Mouse (Mus musculus): ENCODE measurements at regions not wholly inside any gene's neighbourhood (a gene's known extent, or its start where the extent isn't known, plus 50 kb on each side); places are given as distances from the start of the nearest gene placed in this dataset.

- Histone ChIP-seq H3K4me1 (ENCODE audit: control insufficient read depth in 1 of 2, insufficient read depth in 2 of 2) (no peaks in the 10 kb centered on the region), H3K4me2 (ENCODE audit: insufficient read depth, low read depth, poor library complexity, severe bottlenecking) (no peak overlapping the region), H3K9ac (ENCODE audit: insufficient read depth, low read depth) (no peak overlapping the region), H3K36me3 (replicated peaks in 1 of 2; ENCODE audit: control insufficient read depth in 1 of 2, insufficient read depth in 1 of 2, low read length in 1 of 2) (no peaks in the 10 kb centered on the region), H3K27ac (ENCODE audit: insufficient read depth, low read depth) (no peak overlapping the region), H3K9me3 (replicated peaks; ENCODE audit: low read length) (peaks cover 30% of the 10 kb centered on the region), H3K27me3 (replicated peaks) (no peaks in the 10 kb centered on the region), H3K79me2 (replicated peaks; ENCODE audit: control insufficient read depth, extremely low read depth, insufficient read depth, poor library complexity, severe bottlenecking) (no peaks in the 10 kb centered on the region), H3K4me3 (replicated peaks in 1 of 3; ENCODE audit: low read depth in 2 of 3, low read length in 2 of 3, poor library complexity in 1 of 3) (no peak overlapping the region)
- dilution Hi-C loops (cut with MboI; ENCODE audit: extremely low pct_ligation_motif_present, extremely low pct_unique_long_range_greater_than_20kb, low sequenced_read_pairs): no loop called here
- TF ChIP-seq GABPA (IDR thresholded peaks at IDR 0.05; ENCODE audit: insufficient replicate concordance, low read depth, low read length) (no peak), TBP (conservative IDR thresholded peaks at IDR 0.05; ENCODE audit: low read depth, low read length) (no peak), RAD21 (IDR thresholded peaks at IDR 0.05; ENCODE audit: low read depth, low read length) (no peak), NRF1 (IDR thresholded peaks at IDR 0.05; ENCODE audit: low read depth, low read length) (no peak), TCF12 (IDR thresholded peaks at IDR 0.05; ENCODE audit: low read depth, low read length) (no peak), POLR2AphosphoS2 (IDR thresholded peaks at IDR 0.05; ENCODE audit: low read depth, low read length) (no peak), IRF4 (IDR thresholded peaks at IDR 0.05; ENCODE audit: low read depth, low read length) (no peak), SIN3A (IDR thresholded peaks at IDR 0.05; ENCODE audit: low read length) (no peak), POLR2A (IDR thresholded peaks at IDR 0.05; ENCODE audit: low read depth, low read length) (no peak), MXI1 (IDR thresholded peaks at IDR 0.05; ENCODE audit: low read depth, low read length) (no peak), CTCF (conservative IDR thresholded peaks at IDR 0.05 in 1 of 2, IDR thresholded peaks at IDR 0.05 in 1 of 2; ENCODE audit: low read depth in 2 of 2, low read length in 2 of 2) (no peak), KAT2A (IDR thresholded peaks at IDR 0.05; ENCODE audit: insufficient replicate concordance, low read length) (no peak), SMC3 (IDR thresholded peaks at IDR 0.05; ENCODE audit: low read depth, low read length) (no peak), MAZ (IDR thresholded peaks at IDR 0.05; ENCODE audit: low read depth, low read length) (no peak), HCFC1 (IDR thresholded peaks at IDR 0.05; ENCODE audit: low read depth, low read length) (no peak), USF2 (conservative IDR thresholded peaks at IDR 0.05; ENCODE audit: low read depth, low read length) (no peak), MAFK (IDR thresholded peaks at IDR 0.05; ENCODE audit: insufficient replicate concordance, low read length) (no peak)
- no peak for DNase-seq (ENCODE audit: extremely low read depth)
- in situ Hi-C loops (cut with MboI; ENCODE audit: low pct_ligation_motif_present, low pct_unique_long_range_greater_than_20kb, low sequenced_read_pairs): no loop called here
These were observed 1103.0 kb upstream of the Flrt2 start for GRCm38 (mm10) chr12:94589033-94589432.

GRCm38 (mm10) chr12:94605566-94605965 is 1086.5 kb upstream of the Flrt2 start:
- dilution Hi-C loops (cut with MboI; ENCODE audit: extremely low pct_ligation_motif_present, extremely low pct_unique_long_range_greater_than_20kb, low sequenced_read_pairs) (no loop called here), in situ Hi-C loops (cut with MboI; ENCODE audit: low pct_ligation_motif_present, low pct_unique_long_range_greater_than_20kb, low sequenced_read_pairs) (no loop called here)
- Histone ChIP-seq H3K9ac (ENCODE audit: insufficient read depth, low read depth) (no peak overlapping the region), H3K27ac (ENCODE audit: insufficient read depth, low read depth) (no peak overlapping the region), H3K4me2 (ENCODE audit: insufficient read depth, low read depth, poor library complexity, severe bottlenecking) (no peak overlapping the region), H3K4me3 (replicated peaks in 1 of 3; ENCODE audit: low read depth in 2 of 3, low read length in 2 of 3, poor library complexity in 1 of 3) (no peak overlapping the region), H3K79me2 (replicated peaks; ENCODE audit: control insufficient read depth, extremely low read depth, insufficient read depth, poor library complexity, severe bottlenecking) (no peaks in the 10 kb centered on the region), H3K9me3 (replicated peaks; ENCODE audit: low read length) (peaks cover 21% of the 10 kb centered on the region), H3K4me1 (ENCODE audit: control insufficient read depth in 1 of 2, insufficient read depth in 2 of 2) (no peaks in the 10 kb centered on the region), H3K36me3 (replicated peaks in 1 of 2; ENCODE audit: control insufficient read depth in 1 of 2, insufficient read depth in 1 of 2, low read length in 1 of 2) (no peaks in the 10 kb centered on the region), H3K27me3 (replicated peaks) (no peaks in the 10 kb centered on the region)
- TF ChIP-seq PAX5 (IDR thresholded peaks at IDR 0.05; ENCODE audit: low read length) (no peak), MYC (IDR thresholded peaks at IDR 0.05; ENCODE audit: low read depth, low read length) (no peak), SIN3A (IDR thresholded peaks at IDR 0.05; ENCODE audit: low read length) (no peak), TCF12 (IDR thresholded peaks at IDR 0.05; ENCODE audit: low read depth, low read length) (no peak), POLR2A (IDR thresholded peaks at IDR 0.05; ENCODE audit: low read depth, low read length) (no peak), USF1 (IDR thresholded peaks at IDR 0.05; ENCODE audit: low read depth, low read length) (no peak), SMC3 (IDR thresholded peaks at IDR 0.05; ENCODE audit: low read depth, low read length) (no peak)
- DNase-seq (ENCODE audit: extremely low read depth): no peak
